ENCODE assay signal across 20 mouse cellular contexts in the genomic region with DNA sequence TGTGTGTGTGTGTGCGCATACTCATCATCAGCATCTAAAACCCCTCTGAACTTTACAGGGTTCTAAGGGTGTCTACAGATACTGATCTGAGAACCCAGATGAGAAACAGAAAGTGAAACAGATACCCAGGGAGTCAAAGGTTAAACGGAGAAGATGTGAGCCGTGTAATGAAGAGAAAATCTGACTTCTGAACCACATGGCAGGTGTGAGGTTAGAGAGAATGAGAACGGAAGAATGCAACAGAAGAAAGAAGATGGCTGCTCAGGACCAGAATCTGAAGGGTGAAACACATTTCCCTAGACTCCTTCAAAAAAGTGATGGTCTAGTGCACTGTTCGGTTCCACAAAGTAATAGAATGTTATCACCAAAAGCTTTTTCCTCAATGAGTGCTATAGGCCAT. TPM values are rescaled to one million over a fixed set of nuclear protein-coding genes. Genes with fewer than 3 reads are reported as not detected.
DNase-seq lines count a peak whose midpoint lies in the region; ATAC-seq and TF ChIP-seq lines count a peak whose summit lies in the region.
"Had no signal": no experiment of that assay in that cellular context is flagged by ENCODE, and none has a peak within 500 bp of the region (broad histone marks: within the 10 kb centered on the region; RNA-seq: fewer than 3 reads in every experiment).

No protein-coding gene starts in this region.

- in situ Hi-C loops in CH12.LX (cut with MboI; ENCODE audit: low pct_ligation_motif_present, low pct_unique_long_range_greater_than_20kb, low sequenced_read_pairs) = no loop called here

- peak; percentile 71 for DNase-seq in liver, adult 2 months (ENCODE audit: extremely low read depth, low read depth, low spot score)
- no peak for DNase-seq in liver, embryonic 11.5 days (ENCODE audit: low spot score)
- peak; percentile 77 for DNase-seq in CD4-positive helper T cell, adult 2 months (ENCODE audit: low read depth, low spot score)
- peak; percentile 52 for DNase-seq in CH12.LX (ENCODE audit: extremely low read depth)
- DNase-seq in retina, postnatal 1 day = no peak
- no peak for DNase-seq in midbrain, postnatal 0 days (ENCODE audit: low spot score)
- no peak for DNase-seq in gastrocnemius, adult 2 months
- DNase-seq: adrenal gland, postnatal 25 days; cerebellum, adult 18-20 months; cerebellum, adult 9-11 months; cerebellum, postnatal 36 days; gastrocnemius, postnatal 14 days; heart, postnatal 14 days had no signal

- H3K9ac ChIP-seq in liver, adult 2 months (ENCODE audit: low read depth, low read length) = no peak overlapping the region
- H3K9ac ChIP-seq in liver, embryonic 11.5 days (ENCODE audit: low read depth, low read length) = no peak overlapping the region
- H3K9ac ChIP-seq in CH12.LX (ENCODE audit: insufficient read depth, low read depth) = peak overlapping the region; percentile 54
- H3K9ac ChIP-seq in midbrain, postnatal 0 days (replicated peaks; ENCODE audit: low read length, poor library complexity, severe bottlenecking) = no peak overlapping the region
- H3K9ac ChIP-seq: embryonic facial prominence, embryonic 13.5 days; forebrain, embryonic 12.5 days; heart, embryonic 15.5 days; hindbrain, embryonic 13.5 days had no signal

- H3K27ac ChIP-seq in liver, adult 2 months (replicated peaks; ENCODE audit: insufficient read depth, low read depth, low read length) = no peak overlapping the region
- H3K27ac ChIP-seq in liver, embryonic 11.5 days (ENCODE audit: low read depth, low read length) = no peak overlapping the region
- peak overlapping the region; percentile 43 for H3K27ac ChIP-seq in CH12.LX (ENCODE audit: insufficient read depth, low read depth)
- no peak overlapping the region for H3K27ac ChIP-seq in midbrain, postnatal 0 days (ENCODE audit: low read depth, low read length)
- H3K27ac ChIP-seq in gastrocnemius, adult 2 months = no peak overlapping the region
- H3K27ac ChIP-seq: embryonic facial prominence, embryonic 13.5 days; forebrain, embryonic 12.5 days; heart, embryonic 10.5 days; heart, embryonic 15.5 days; hindbrain, embryonic 13.5 days had no signal

- H3K9me3 ChIP-seq in liver, embryonic 11.5 days (ENCODE audit: control insufficient read depth, low read length) = no peaks in the 10 kb centered on the region
- H3K9me3 ChIP-seq in CH12.LX (replicated peaks; ENCODE audit: low read length) = no peaks in the 10 kb centered on the region
- no peaks in the 10 kb centered on the region for H3K9me3 ChIP-seq in midbrain, postnatal 0 days (ENCODE audit: low read length)
- H3K9me3 ChIP-seq: embryonic facial prominence, embryonic 13.5 days; forebrain, embryonic 12.5 days; heart, embryonic 10.5 days; heart, embryonic 15.5 days; hindbrain, embryonic 13.5 days had no signal

- H3K4me2 ChIP-seq in liver, embryonic 11.5 days = no peak overlapping the region
- peak overlapping the region; percentile 97 for H3K4me2 ChIP-seq in CH12.LX (ENCODE audit: insufficient read depth, low read depth, poor library complexity, severe bottlenecking)
- no peak overlapping the region for H3K4me2 ChIP-seq in midbrain, postnatal 0 days (ENCODE audit: low read depth, low read length, poor library complexity, severe bottlenecking)
- H3K4me2 ChIP-seq: embryonic facial prominence, embryonic 13.5 days; forebrain, embryonic 12.5 days; heart, embryonic 15.5 days; hindbrain, embryonic 13.5 days had no signal

- no peak overlapping the region for H3K4me3 ChIP-seq in liver, adult 2 months (ENCODE audit: insufficient read depth, low read depth, low read length)
- no peak overlapping the region for H3K4me3 ChIP-seq in liver, embryonic 11.5 days (ENCODE audit: low read depth, low read length)
- H3K4me3 ChIP-seq in CH12.LX (replicated peaks in 1 of 3; ENCODE audit: low read depth in 2 of 3, low read length in 2 of 3, poor library complexity in 1 of 3) = peak overlapping the region in 1 of 3 experiments; percentile 1
- H3K4me3 ChIP-seq in midbrain, postnatal 0 days (ENCODE audit: low read depth, low read length) = no peak overlapping the region
- no peak overlapping the region for H3K4me3 ChIP-seq in gastrocnemius, adult 2 months
- H3K4me3 ChIP-seq: embryonic facial prominence, embryonic 13.5 days; forebrain, embryonic 12.5 days; heart, embryonic 10.5 days; heart, embryonic 15.5 days; hindbrain, embryonic 13.5 days had no signal

- no peaks in the 10 kb centered on the region for H3K27me3 ChIP-seq in liver, adult 2 months (ENCODE audit: control insufficient read depth, insufficient read depth, low read length)
- H3K27me3 ChIP-seq in liver, embryonic 11.5 days (replicated peaks; ENCODE audit: control insufficient read depth, insufficient read depth, low read length) = no peaks in the 10 kb centered on the region
- H3K27me3 ChIP-seq in CH12.LX (replicated peaks) = no peaks in the 10 kb centered on the region
- H3K27me3 ChIP-seq in midbrain, postnatal 0 days (ENCODE audit: insufficient read depth, low read length) = no peaks in the 10 kb centered on the region
- H3K27me3 ChIP-seq: embryonic facial prominence, embryonic 13.5 days; forebrain, embryonic 12.5 days; heart, embryonic 15.5 days; hindbrain, embryonic 13.5 days had no signal

- peaks cover 4% of the 10 kb centered on the region; the same call in 1 of the 2 replicates for H3K36me3 ChIP-seq in liver, adult 2 months (ENCODE audit: control insufficient read depth, insufficient read depth, low read length)
- H3K36me3 ChIP-seq in liver, embryonic 11.5 days (ENCODE audit: control insufficient read depth, insufficient read depth, low read length) = peaks cover 4% of the 10 kb centered on the region; the same call in 1 of the 2 replicates
- H3K36me3 ChIP-seq in CH12.LX (replicated peaks in 1 of 2; ENCODE audit: control insufficient read depth in 1 of 2, insufficient read depth in 1 of 2, low read length in 1 of 2) = peaks cover 0 to 48% of the 10 kb centered on the region in 2 experiments
- H3K36me3 ChIP-seq in midbrain, postnatal 0 days (ENCODE audit: insufficient read depth, low read length) = peaks cover 4% of the 10 kb centered on the region
- H3K36me3 ChIP-seq: heart, embryonic 15.5 days had no signal

- dilution Hi-C loops in CH12.LX (cut with MboI; ENCODE audit: extremely low pct_ligation_motif_present, extremely low pct_unique_long_range_greater_than_20kb, low sequenced_read_pairs) = no loop called here

- 44% methylated on average over 5 of the region's 5 CpGs for WGBS in liver, adult 2 months
- WGBS in liver, embryonic 11.5 days = 92% methylated on average over 5 of the region's 5 CpGs
- 96% methylated on average over 5 of the region's 5 CpGs for WGBS in midbrain, postnatal 0 days

- ATAC-seq in liver, embryonic 11.5 days (replicated peaks; ENCODE audit: low FRiP score) = no peak
- ATAC-seq in inflammation-experienced regulatory T-cells, adult 6 months = peak; percentile 82
- ATAC-seq in midbrain, postnatal 0 days (ENCODE audit: low FRiP score) = no peak
- ATAC-seq: forebrain, embryonic 16.5 days had no signal

- TF ChIP-seq CTCF in liver, adult 2 months (IDR thresholded peaks at IDR 0.05; ENCODE audit: low read depth, low read length) = no peak
- no peak for TF ChIP-seq CTCF in CH12.LX (conservative IDR thresholded peaks at IDR 0.05 in 1 of 2, IDR thresholded peaks at IDR 0.05 in 1 of 2; ENCODE audit: low read depth in 2 of 2, low read length in 2 of 2)
- no peak for TF ChIP-seq CTCF in midbrain, postnatal 0 days (IDR thresholded peaks at IDR 0.05)
- no peak for TF ChIP-seq CTCF in gastrocnemius, adult 2 months (IDR thresholded peaks at IDR 0.05)

- TF ChIP-seq POLR2A in liver, adult 2 months (IDR thresholded peaks at IDR 0.05; ENCODE audit: extremely low read depth, insufficient read depth, low read length) = no peak
- TF ChIP-seq POLR2A in CH12.LX (IDR thresholded peaks at IDR 0.05; ENCODE audit: low read depth, low read length) = no peak

- no peak for TF ChIP-seq RAD21 in CH12.LX (IDR thresholded peaks at IDR 0.05; ENCODE audit: low read depth, low read length)

- TF ChIP-seq EP300 in CH12.LX (IDR thresholded peaks at IDR 0.05; ENCODE audit: low read length) = peak; percentile 44; the same call in 1 of the 2 replicates

- intact Hi-C loops in gastrocnemius, adult 2 months (cut with DNase I) = no loop called here

- peaks cover 33% of the 10 kb centered on the region for H3K79me2 ChIP-seq in liver, adult 2 months (ENCODE audit: control insufficient read depth, insufficient read depth, low read length)
- no peaks in the 10 kb centered on the region for H3K79me2 ChIP-seq in CH12.LX (replicated peaks; ENCODE audit: control insufficient read depth, extremely low read depth, insufficient read depth, poor library complexity, severe bottlenecking)

- H3K4me1 ChIP-seq in liver, adult 2 months (ENCODE audit: control insufficient read depth, insufficient read depth, low read length) = peaks cover 12% of the 10 kb centered on the region
- no peaks in the 10 kb centered on the region for H3K4me1 ChIP-seq in liver, embryonic 11.5 days (replicated peaks; ENCODE audit: control insufficient read depth, insufficient read depth, low read length)
- H3K4me1 ChIP-seq in CH12.LX (ENCODE audit: control insufficient read depth in 1 of 2, insufficient read depth in 2 of 2) = peaks cover 4 to 34% of the 10 kb centered on the region in 2 experiments; a peak in 3 of 4 replicates
- no peaks in the 10 kb centered on the region for H3K4me1 ChIP-seq in midbrain, postnatal 0 days (ENCODE audit: insufficient read depth, low read length)
- H3K4me1 ChIP-seq: embryonic facial prominence, embryonic 13.5 days; forebrain, embryonic 12.5 days; hindbrain, embryonic 13.5 days had no signal

TF ChIP-seq in CH12.LX, 34 proteins besides CTCF, POLR2A, EP300 and RAD21 (continues in another document):
- TF ChIP-seq MYC (IDR thresholded peaks at IDR 0.05; ENCODE audit: low read depth, low read length) (peak; percentile 94), MAX (IDR thresholded peaks at IDR 0.05; ENCODE audit: low read length) (peak; percentile 90), CHD2 (IDR thresholded peaks at IDR 0.05; ENCODE audit: low read length) (0 out of 2 replicates have a peak, but pooled peaks have one; percentile 35), HCFC1 (IDR thresholded peaks at IDR 0.05; ENCODE audit: low read depth, low read length) (peak; percentile 59), TCF12 (IDR thresholded peaks at IDR 0.05; ENCODE audit: low read depth, low read length) (0 out of 2 replicates have a peak, but pooled peaks have one; percentile 11), NRF1 (IDR thresholded peaks at IDR 0.05; ENCODE audit: low read depth, low read length) (no peak; the same call in 1 of the 2 replicates)

RNA-seq across cellular contexts. Expression of a gene that starts 36.9 kb away (rescaled TPM):
- total RNA-seq in liver, adult 2 months (2014; rRNA removed) = 8.1 and 8.9 TPM in 2 replicates
- polyA plus RNA-seq in liver, adult 2 months (2012; rRNA removed) = 16.4 and 21.5 TPM in 2 replicates
- polyA plus RNA-seq in liver, embryonic 11.5 days (2014; fragmentation: Nextera tagmentation; extraction: Ambion mirVana) = 4.0 and 4.5 TPM in 2 replicates
- 11.5 and 11.6 TPM in 2 replicates for total RNA-seq in CH12.LX (2012; rRNA removed)
- total RNA-seq in CH12.LX (2014; rRNA removed) = 7.1 and 7.2 TPM in 2 replicates
- 13.3 and 16.5 TPM in 2 replicates for polyA plus RNA-seq in CH12.LX (2012; ENCODE audit: insufficient read length, low read depth)
- polyA plus RNA-seq in inflammation-experienced regulatory T-cells, adult 6 months (2017; shearing (Covaris generic)) = 1 to 10 TPM; 3.2 to 4.5 (median 3.4) TPM
- total RNA-seq in midbrain, postnatal 0 days (2014; rRNA removed) = 24.9 and 25.5 TPM in 2 replicates
- 3.0 and 4.6 TPM in 2 replicates for polyA plus RNA-seq in midbrain, postnatal 0 days (2015; fragmentation: Nextera tagmentation; extraction: Ambion mirVana)
- 1 to 10 TPM; 6.4 to 6.9 TPM for total RNA-seq in gastrocnemius, adult 2 months (2021)

Comparison
In these comparisons a context has a peak if more than half of its experiments do, and no peak if none do; other contexts are left out.
1. DNase-seq: peak in liver, adult 2 months (single experiment), CD4-positive helper T cell, adult 2 months (single experiment) and CH12.LX (single experiment); none in liver, embryonic 11.5 days (single experiment), retina, postnatal 1 day (single experiment), midbrain, postnatal 0 days (single experiment) and gastrocnemius, adult 2 months (single experiment).